Comparison of ENCODE assay signal across 9 mouse cellular contexts in genomic region chr7:66292552-66293376, GRCm38 (mm10).
DNase-seq lines count a peak whose midpoint lies in the region; ATAC-seq and TF ChIP-seq lines count a peak whose summit lies in the region.
"Had no signal": no experiment of that assay in that cellular context is flagged by ENCODE, and none has a peak within 500 bp of the region (broad histone marks: within the 10 kb centered on the region; RNA-seq: fewer than 3 reads in every experiment).

No protein-coding gene starts in this region.

- no peak overlapping the region for H3K4me3 ChIP-seq in embryonic facial prominence, embryonic 10.5 days
- H3K4me3 ChIP-seq in neural tube, embryonic 11.5 days (ENCODE audit: low read depth, low read length): no peak overlapping the region
- H3K4me3 ChIP-seq in intestine, postnatal 0 days (ENCODE audit: low read depth, low read length): no peak overlapping the region
- H3K4me3 ChIP-seq: embryonic facial prominence, embryonic 13.5 days had no signal

- no peak overlapping the region for H3K9ac ChIP-seq in neural tube, embryonic 11.5 days (ENCODE audit: low read length)
- H3K9ac ChIP-seq in intestine, postnatal 0 days (ENCODE audit: low read depth, low read length): no peak overlapping the region
- H3K9ac ChIP-seq: embryonic facial prominence, embryonic 13.5 days had no signal

- WGBS in embryonic facial prominence, embryonic 10.5 days: 47% methylated on average over 19 of the region's 19 CpGs
- WGBS in neural tube, embryonic 11.5 days: 36% methylated on average over 19 of the region's 19 CpGs
- 75% methylated on average over 19 of the region's 19 CpGs for WGBS in intestine, postnatal 0 days

- H3K36me3 ChIP-seq in embryonic facial prominence, embryonic 10.5 days (replicated peaks): peaks cover 32% of the 10 kb centered on the region
- H3K36me3 ChIP-seq in neural tube, embryonic 11.5 days (ENCODE audit: control insufficient read depth, insufficient read depth, low read length): no peaks in the 10 kb centered on the region
- H3K36me3 ChIP-seq in intestine, postnatal 0 days (ENCODE audit: control insufficient read depth, insufficient read depth): peaks cover 81% of the 10 kb centered on the region

- DNase-seq in kidney, postnatal 14 days: peak; percentile 22
- no peak for DNase-seq in kidney, adult 11 months
- peak; percentile 79 for DNase-seq in R1 (ENCODE audit: low read depth, low spot score)
- peak; percentile 52 for DNase-seq in embryonic facial prominence, embryonic 10.5 days (ENCODE audit: low spot score)
- DNase-seq in neural tube, embryonic 11.5 days (ENCODE audit: low spot score): peak; percentile 39

- H3K9me3 ChIP-seq in embryonic facial prominence, embryonic 10.5 days: no peaks in the 10 kb centered on the region
- H3K9me3 ChIP-seq in neural tube, embryonic 11.5 days (ENCODE audit: control insufficient read depth, low read length): no peaks in the 10 kb centered on the region
- no peaks in the 10 kb centered on the region for H3K9me3 ChIP-seq in intestine, postnatal 0 days (ENCODE audit: control insufficient read depth)
- H3K9me3 ChIP-seq: embryonic facial prominence, embryonic 13.5 days had no signal

- no peaks in the 10 kb centered on the region; the same call in 1 of the 2 replicates for H3K27me3 ChIP-seq in embryonic facial prominence, embryonic 10.5 days (replicated peaks; ENCODE audit: low read depth, poor library complexity, severe bottlenecking)
- H3K27me3 ChIP-seq in neural tube, embryonic 11.5 days (ENCODE audit: control insufficient read depth, insufficient read depth, low read length): no peaks in the 10 kb centered on the region
- H3K27me3 ChIP-seq in intestine, postnatal 0 days (replicated peaks; ENCODE audit: control insufficient read depth, insufficient read depth, low read length): no peaks in the 10 kb centered on the region
- H3K27me3 ChIP-seq: embryonic facial prominence, embryonic 13.5 days had no signal

- H3K4me1 ChIP-seq in embryonic facial prominence, embryonic 10.5 days: peaks cover 21% of the 10 kb centered on the region
- peaks cover 12% of the 10 kb centered on the region for H3K4me1 ChIP-seq in neural tube, embryonic 11.5 days (ENCODE audit: control insufficient read depth, insufficient read depth, low read length)
- H3K4me1 ChIP-seq in intestine, postnatal 0 days (replicated peaks; ENCODE audit: control insufficient read depth, insufficient read depth, low read length): no peaks in the 10 kb centered on the region

- TF ChIP-seq CTCF in intestine, postnatal 0 days (IDR thresholded peaks at IDR 0.05; ENCODE audit: low read depth): no peak

- no peak overlapping the region for H3K4me2 ChIP-seq in neural tube, embryonic 11.5 days (ENCODE audit: low read depth)
- H3K4me2 ChIP-seq in intestine, postnatal 0 days (replicated peaks; ENCODE audit: low read depth): no peak overlapping the region
- H3K4me2 ChIP-seq: embryonic facial prominence, embryonic 13.5 days had no signal

- no peak for ATAC-seq in neural tube, embryonic 11.5 days (ENCODE audit: insufficient read depth, low FRiP score, low TSS enrichment)
- no peak for ATAC-seq in activated CD4-positive, CD25-positive, alpha-beta regulatory T cell, adult 4 months
- no peak for ATAC-seq in intestine, postnatal 0 days
- ATAC-seq: midbrain, embryonic 16.5 days had no signal

- H3K27ac ChIP-seq in embryonic facial prominence, embryonic 10.5 days (replicated peaks): peak overlapping the region; percentile 40
- no peak overlapping the region for H3K27ac ChIP-seq in neural tube, embryonic 11.5 days (ENCODE audit: low read depth, low read length)
- H3K27ac ChIP-seq in intestine, postnatal 0 days (ENCODE audit: low read depth, low read length): no peak overlapping the region
- H3K27ac ChIP-seq: embryonic facial prominence, embryonic 13.5 days had no signal
